In the genomic region with DNA sequence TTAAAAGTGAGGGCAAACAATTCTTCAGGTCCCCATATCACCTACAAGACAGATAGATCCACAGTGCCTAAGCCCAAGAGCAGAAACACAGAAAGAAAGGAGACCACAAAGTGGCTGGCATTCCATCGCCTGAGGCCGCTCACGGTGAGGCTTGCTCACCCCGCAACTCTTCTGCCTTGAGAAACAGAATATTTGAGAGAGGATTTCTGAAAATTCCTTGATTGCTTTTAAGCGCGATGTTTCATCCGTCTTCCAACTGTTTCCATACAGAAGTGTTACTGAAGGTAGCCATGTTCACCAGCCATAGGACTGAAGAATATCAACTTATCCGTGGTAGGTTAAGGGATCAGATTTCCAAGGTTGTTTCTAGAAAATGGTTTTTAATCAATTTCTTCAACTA, we compare ENCODE assay signal across 10 mouse cellular contexts.
DNase-seq lines count a peak whose midpoint lies in the region; ATAC-seq and TF ChIP-seq lines count a peak whose summit lies in the region.
"Had no signal": no experiment of that assay in that cellular context is flagged by ENCODE, and none has a peak within 500 bp of the region (broad histone marks: within the 10 kb centered on the region; RNA-seq: fewer than 3 reads in every experiment).

No protein-coding gene starts in this region.

- H3K9ac ChIP-seq in heart, embryonic 16.5 days (ENCODE audit: low read length): no peak overlapping the region
- H3K9ac ChIP-seq in forebrain, postnatal 0 days: no peak overlapping the region
- H3K9ac ChIP-seq in limb, embryonic 14.5 days (ENCODE audit: low read depth, low read length, severe bottlenecking): no peak overlapping the region

- no peak for TF ChIP-seq POLR2A in limb, embryonic 14.5 days (IDR thresholded peaks at IDR 0.05; ENCODE audit: borderline replicate concordance, extremely low read depth, insufficient read depth, insufficient read length)
- no peak for TF ChIP-seq POLR2A in thymus, adult 2 months (IDR thresholded peaks at IDR 0.05; ENCODE audit: control insufficient read depth, extremely low read depth, insufficient read depth, low read length, poor library complexity)

- no peak for TF ChIP-seq CTCF in forebrain, postnatal 0 days (IDR thresholded peaks at IDR 0.05; ENCODE audit: low read depth)
- TF ChIP-seq CTCF in thymus, adult 2 months (IDR thresholded peaks at IDR 0.05; ENCODE audit: borderline replicate concordance, control insufficient read depth, extremely low read depth, insufficient read depth, low read length, poor library complexity): no peak

- WGBS in heart, embryonic 16.5 days: 83% methylated on average over 8 of the region's 8 CpGs
- WGBS in embryonic facial prominence, embryonic 10.5 days: 78% methylated on average over 8 of the region's 8 CpGs
- 64% methylated on average over 8 of the region's 8 CpGs for WGBS in forebrain, postnatal 0 days
- 78% methylated on average over 8 of the region's 8 CpGs for WGBS in limb, embryonic 14.5 days
- 87% methylated on average over 8 of the region's 8 CpGs for WGBS in thymus, adult 2 months

- DNase-seq in heart, adult 8-10 months (ENCODE audit: low spot score): no peak
- no peak for DNase-seq in embryonic facial prominence, embryonic 10.5 days (ENCODE audit: low spot score)
- no peak for DNase-seq in forebrain, postnatal 0 days
- DNase-seq in limb, embryonic 14.5 days (ENCODE audit: low spot score): no peak
- DNase-seq in frontal cortex, postnatal 25 days (ENCODE audit: low spot score in 2 of 2): no peak
- no peak for DNase-seq in thymus, adult 2 months
- DNase-seq in ovary, postnatal 14 days (ENCODE audit: low spot score): no peak
- DNase-seq: thymus, postnatal 14 days had no signal

- H3K27ac ChIP-seq in heart, embryonic 16.5 days (ENCODE audit: low read length): 0 out of 2 replicates have a peak overlapping the region, but pooled peaks have one; percentile 35
- peak overlapping the region; percentile 62; the same call in 1 of the 2 replicates for H3K27ac ChIP-seq in embryonic facial prominence, embryonic 10.5 days (replicated peaks)
- peak overlapping the region; percentile 66 for H3K27ac ChIP-seq in forebrain, postnatal 0 days (ENCODE audit: low read depth, low read length)
- peak overlapping the region; percentile 28; the same call in 1 of the 2 replicates for H3K27ac ChIP-seq in limb, embryonic 14.5 days (replicated peaks; ENCODE audit: low read depth, low read length)
- no peak overlapping the region for H3K27ac ChIP-seq in thymus, adult 2 months (ENCODE audit: control insufficient read depth, insufficient read depth, low read length)

- peak overlapping the region; percentile 44; the same call in 1 of the 2 replicates for H3K4me2 ChIP-seq in heart, embryonic 16.5 days (ENCODE audit: low read depth, low read length)
- H3K4me2 ChIP-seq in forebrain, postnatal 0 days (ENCODE audit: low read depth): peak overlapping the region; percentile 35
- peak overlapping the region; percentile 30; the same call in 1 of the 2 replicates for H3K4me2 ChIP-seq in limb, embryonic 14.5 days (replicated peaks; ENCODE audit: low read depth, low read length, severe bottlenecking)

- H3K9me3 ChIP-seq in heart, embryonic 16.5 days (replicated peaks; ENCODE audit: control insufficient read depth, low read length): no peaks in the 10 kb centered on the region
- no peaks in the 10 kb centered on the region for H3K9me3 ChIP-seq in embryonic facial prominence, embryonic 10.5 days
- H3K9me3 ChIP-seq in forebrain, postnatal 0 days (ENCODE audit: low read length): no peaks in the 10 kb centered on the region
- H3K9me3 ChIP-seq in limb, embryonic 14.5 days (ENCODE audit: control insufficient read depth, low read length): no peaks in the 10 kb centered on the region

- no peak overlapping the region for H3K4me3 ChIP-seq in heart, embryonic 16.5 days (ENCODE audit: low read length)
- no peak overlapping the region for H3K4me3 ChIP-seq in embryonic facial prominence, embryonic 10.5 days
- no peak overlapping the region for H3K4me3 ChIP-seq in forebrain, postnatal 0 days (ENCODE audit: low read depth, low read length)
- no peak overlapping the region for H3K4me3 ChIP-seq in limb, embryonic 14.5 days (replicated peaks; ENCODE audit: low read length)
- no peak overlapping the region for H3K4me3 ChIP-seq in thymus, adult 2 months (ENCODE audit: control insufficient read depth, insufficient read depth, low read length)
- H3K4me3 ChIP-seq: erythroblast, embryonic 14.5 days had no signal

- H3K27me3 ChIP-seq in heart, embryonic 16.5 days (ENCODE audit: control insufficient read depth, insufficient read depth, low read length): no peaks in the 10 kb centered on the region
- no peaks in the 10 kb centered on the region for H3K27me3 ChIP-seq in embryonic facial prominence, embryonic 10.5 days (replicated peaks; ENCODE audit: low read depth, poor library complexity, severe bottlenecking)
- no peaks in the 10 kb centered on the region for H3K27me3 ChIP-seq in forebrain, postnatal 0 days (ENCODE audit: insufficient read depth, low read length)
- H3K27me3 ChIP-seq in limb, embryonic 14.5 days (ENCODE audit: control insufficient read depth, insufficient read depth, low read length): no peaks in the 10 kb centered on the region
- no peaks in the 10 kb centered on the region for H3K27me3 ChIP-seq in thymus, adult 2 months (ENCODE audit: control insufficient read depth, insufficient read depth, low read length)

- H3K4me1 ChIP-seq in heart, embryonic 16.5 days (ENCODE audit: control insufficient read depth, insufficient read depth, low read length): peaks cover 4% of the 10 kb centered on the region; the same call in 1 of the 2 replicates
- H3K4me1 ChIP-seq in embryonic facial prominence, embryonic 10.5 days: peaks cover 12% of the 10 kb centered on the region
- H3K4me1 ChIP-seq in forebrain, postnatal 0 days (ENCODE audit: insufficient read depth): no peaks in the 10 kb centered on the region
- peaks cover 3% of the 10 kb centered on the region; the same call in 1 of the 2 replicates for H3K4me1 ChIP-seq in limb, embryonic 14.5 days (ENCODE audit: control insufficient read depth, insufficient read depth, low read length)
- peaks cover 2% of the 10 kb centered on the region; the same call in 1 of the 2 replicates for H3K4me1 ChIP-seq in thymus, adult 2 months (replicated peaks; ENCODE audit: control insufficient read depth, insufficient read depth, low read length)

- H3K36me3 ChIP-seq in heart, embryonic 16.5 days (ENCODE audit: control insufficient read depth, insufficient read depth): no peaks in the 10 kb centered on the region
- no peaks in the 10 kb centered on the region for H3K36me3 ChIP-seq in embryonic facial prominence, embryonic 10.5 days (replicated peaks)
- no peaks in the 10 kb centered on the region for H3K36me3 ChIP-seq in forebrain, postnatal 0 days (ENCODE audit: insufficient read depth)
- H3K36me3 ChIP-seq in limb, embryonic 14.5 days (ENCODE audit: control insufficient read depth, insufficient read depth, low read length): no peaks in the 10 kb centered on the region
- no peaks in the 10 kb centered on the region for H3K36me3 ChIP-seq in thymus, adult 2 months (ENCODE audit: control insufficient read depth, insufficient read depth, low read length)

- no peak for ATAC-seq in heart, embryonic 16.5 days (replicated peaks; ENCODE audit: extremely low read depth, insufficient read depth, low FRiP score)
- ATAC-seq in forebrain, postnatal 0 days: no peak
- ATAC-seq in limb, embryonic 14.5 days (ENCODE audit: low FRiP score, low read depth): no peak
